Mouse (Mus musculus) heart, embryonic 15.5 days (tissue): ENCODE results near the gene Blvrb. TPM values are rescaled to one million over a fixed set of nuclear protein-coding genes. Genes with fewer than 3 reads are reported as not detected.

Experiments
- ATAC-seq: fragments of 200-750 bp; cut with Nextera tagmentation; replicated peaks from 2 replicates; pipeline ENCODE4 v1.8.0; 2017; ENCODE audit warnings: low read depth, moderate TSS enrichment; ENCODE audit not compliant: insufficient number of reproducible peaks, insufficient read depth, low FRiP score
- H3K27ac ChIP-seq: fragments of 300-500 bp; sonication (generic); 2 replicates; pipeline ENCODE4 v1.5.1; 2015; ENCODE audit warnings: mild to moderate bottlenecking, inconsistent platforms
- H3K27me3 ChIP-seq: fragments of 300-500 bp; sonication (generic); 2 replicates; pipeline ENCODE4 v1.6.1; 2015; ENCODE audit warnings: inconsistent platforms
- H3K36me3 ChIP-seq: fragments of 300-500 bp; sonication (generic); 2 replicates; pipeline ENCODE4 v1.6.1; 2015; ENCODE audit warnings: mild to moderate bottlenecking, inconsistent platforms
- H3K4me1 ChIP-seq: fragments of 300-500 bp; sonication (generic); replicated peaks from 2 replicates; pipeline ENCODE4 v1.6.1; 2015; ENCODE audit warnings: inconsistent platforms
- H3K4me2 ChIP-seq: fragments of 300-500 bp; sonication (generic); 2 replicates; pipeline ENCODE4 v1.6.1; 2015; ENCODE audit warnings: inconsistent platforms, mild to moderate bottlenecking, moderate library complexity
- H3K4me3 ChIP-seq: fragments of 300-500 bp; sonication (generic); 2 replicates; pipeline ENCODE4 v1.5.1; 2015; ENCODE audit warnings: mild to moderate bottlenecking, inconsistent platforms
- H3K9ac ChIP-seq: fragments of 300-500 bp; sonication (generic); 2 replicates; pipeline ENCODE4 v1.6.1; 2015; ENCODE audit warnings: mild to moderate bottlenecking, inconsistent platforms
- H3K9me3 ChIP-seq: fragments of 300-500 bp; sonication (generic); replicated peaks from 2 replicates; pipeline ENCODE4 v1.6.1; 2016; ENCODE audit warnings: inconsistent platforms
- WGBS: fragments of 180-500 bp; shearing (Covaris S2); methylation state at CpG from one replicate; pipeline ENCODE4 v1.1.7; 2015; ENCODE audit warnings: mixed read lengths; 5-methylcytosine and 5-hydroxymethylcytosine counted together
- polyA plus RNA-seq: library from polyadenylated mRNA; unstranded; fragments of >200 nt; fragmentation: Nextera tagmentation; extraction: Ambion mirVana; gene quantifications from 2 replicates; pipeline ENCODE4 v1.2.1, GENCODE M21; 2015

Gene Blvrb
- 51.4 and 67.5 TPM in 2 replicates for polyA plus RNA-seq

DNA sequence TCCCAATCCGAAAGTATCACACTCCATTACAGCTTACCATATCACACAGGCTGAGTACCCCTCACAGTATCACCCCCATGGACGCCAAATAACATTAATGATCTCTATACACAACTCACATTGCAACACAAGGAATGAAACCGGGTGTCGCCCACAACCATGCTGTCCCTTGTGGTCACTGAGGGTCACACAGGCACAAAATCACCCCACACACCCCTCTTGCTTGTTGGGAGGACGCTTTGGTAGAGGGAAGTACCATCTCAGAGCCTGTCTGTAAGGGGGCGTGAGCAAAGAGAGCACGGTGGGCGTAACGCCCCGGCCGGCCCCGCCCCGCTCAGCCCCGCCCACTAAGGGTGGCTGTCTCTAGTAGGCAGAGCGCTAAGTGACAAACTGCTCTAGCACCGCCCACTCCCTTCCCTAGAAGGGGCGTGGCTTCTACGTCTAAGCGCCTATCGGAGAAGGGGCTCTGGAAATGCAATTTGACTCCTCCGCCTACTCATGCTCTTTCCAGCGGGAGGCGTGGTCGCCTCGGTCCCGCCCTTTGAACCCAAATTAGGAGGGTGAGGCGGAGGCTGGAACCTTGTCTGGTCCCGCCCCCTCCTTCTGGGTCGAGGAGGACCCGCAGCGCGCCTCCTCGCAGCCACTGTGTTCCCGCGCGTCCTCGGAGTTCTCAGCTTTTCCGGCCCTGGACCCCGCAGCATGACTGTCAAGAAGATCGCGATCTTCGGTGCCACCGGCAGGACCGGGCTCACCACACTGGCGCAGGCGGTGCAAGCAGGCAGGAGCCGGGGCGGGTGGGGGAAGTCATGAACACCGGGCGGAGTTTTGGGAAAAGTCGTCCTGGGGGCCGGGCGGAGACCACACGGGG, at the start of gene Blvrb, which contains the start of gene Sptbn4:
Gene Blvrb, plus strand, starts transcription at position 560 of the 868 bp plus-strand sequence.
Gene Sptbn4, minus strand, starts transcription at position 268 of the 868 bp plus-strand sequence.
- 1% methylated on average over 53 of the region's 54 CpGs for WGBS
- Histone ChIP-seq H3K9ac (peak within 1 kb of the TSS; percentile 64), H3K4me1 (peaks cover 21% of the 10 kb centered on the region), H3K27ac (peak within 1 kb of the TSS; percentile 62), H3K36me3 (no peaks in the 10 kb centered on the region), H3K4me2 (peak within 1 kb of the TSS; percentile 96), H3K9me3 (no peaks in the 10 kb centered on the region), H3K4me3 (peak within 1 kb of the TSS; percentile 67), H3K27me3 (peaks cover 26% of the 10 kb centered on the region)
- peak; percentile 93 for ATAC-seq

DNA sequence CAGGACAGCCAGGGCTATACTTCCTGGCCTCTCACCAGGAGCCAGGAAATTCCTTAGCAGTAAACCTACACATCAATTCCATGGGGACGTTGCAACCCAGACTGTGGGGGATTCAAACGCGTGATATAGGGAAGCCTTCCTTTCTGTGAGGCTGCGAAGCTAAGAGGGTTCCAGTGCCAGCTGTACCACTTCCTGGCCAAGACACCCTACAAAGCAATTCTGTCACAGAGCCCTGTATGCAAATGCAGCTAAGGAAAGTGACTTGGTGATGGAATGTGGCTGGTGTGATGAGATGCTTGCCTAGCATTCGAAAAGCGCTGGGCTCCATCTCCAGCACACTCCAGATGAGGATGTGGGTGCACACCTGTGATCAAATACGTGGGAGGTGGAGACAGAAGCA, 47.2 kb upstream of the Blvrb start:
- Histone ChIP-seq H3K27me3 (peaks cover 92% of the 10 kb centered on the region), H3K27ac (no peak overlapping the region), H3K4me2 (no peak overlapping the region), H3K4me3 (no peak overlapping the region), H3K4me1 (peaks cover 18% of the 10 kb centered on the region; the same call in 1 of the 2 replicates), H3K36me3 (no peaks in the 10 kb centered on the region), H3K9ac (no peak overlapping the region), H3K9me3 (peaks cover 6% of the 10 kb centered on the region; the same call in 1 of the 2 replicates)
- no peak for ATAC-seq
- 65% methylated on average over 7 of the region's 7 CpGs for WGBS

DNA sequence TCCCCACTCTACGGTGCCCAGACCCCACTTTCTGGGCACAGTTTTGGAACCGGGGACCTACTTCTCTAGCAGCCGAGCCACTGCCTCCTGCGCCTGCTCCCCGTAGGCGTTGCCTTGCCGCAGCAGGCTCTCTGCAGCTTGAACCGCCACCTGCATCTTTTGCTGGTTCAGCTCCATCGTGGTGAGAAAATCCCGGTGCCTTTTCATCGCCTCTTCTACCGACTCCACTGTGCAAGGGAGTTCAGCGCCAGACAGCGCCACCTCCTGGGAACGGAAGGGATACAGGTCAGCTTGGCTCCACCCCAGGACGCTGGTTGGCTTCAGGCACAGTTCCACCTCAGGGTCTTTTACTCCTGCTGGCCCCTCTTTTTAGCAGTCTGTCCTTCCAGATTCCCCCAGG, 45.1 kb upstream of the Blvrb start:
- Histone ChIP-seq H3K9ac (no peak overlapping the region), H3K4me1 (0 out of 2 replicates have a peak, but pooled peaks cover 5% of the 10 kb centered on the region), H3K9me3 (peaks cover 6% of the 10 kb centered on the region; the same call in 1 of the 2 replicates), H3K27me3 (peaks cover 92% of the 10 kb centered on the region), H3K4me2 (no peak overlapping the region), H3K27ac (no peak overlapping the region), H3K36me3 (no peaks in the 10 kb centered on the region), H3K4me3 (no peak overlapping the region)
- 10% methylated on average over 16 of the region's 16 CpGs for WGBS
- ATAC-seq = no peak

DNA sequence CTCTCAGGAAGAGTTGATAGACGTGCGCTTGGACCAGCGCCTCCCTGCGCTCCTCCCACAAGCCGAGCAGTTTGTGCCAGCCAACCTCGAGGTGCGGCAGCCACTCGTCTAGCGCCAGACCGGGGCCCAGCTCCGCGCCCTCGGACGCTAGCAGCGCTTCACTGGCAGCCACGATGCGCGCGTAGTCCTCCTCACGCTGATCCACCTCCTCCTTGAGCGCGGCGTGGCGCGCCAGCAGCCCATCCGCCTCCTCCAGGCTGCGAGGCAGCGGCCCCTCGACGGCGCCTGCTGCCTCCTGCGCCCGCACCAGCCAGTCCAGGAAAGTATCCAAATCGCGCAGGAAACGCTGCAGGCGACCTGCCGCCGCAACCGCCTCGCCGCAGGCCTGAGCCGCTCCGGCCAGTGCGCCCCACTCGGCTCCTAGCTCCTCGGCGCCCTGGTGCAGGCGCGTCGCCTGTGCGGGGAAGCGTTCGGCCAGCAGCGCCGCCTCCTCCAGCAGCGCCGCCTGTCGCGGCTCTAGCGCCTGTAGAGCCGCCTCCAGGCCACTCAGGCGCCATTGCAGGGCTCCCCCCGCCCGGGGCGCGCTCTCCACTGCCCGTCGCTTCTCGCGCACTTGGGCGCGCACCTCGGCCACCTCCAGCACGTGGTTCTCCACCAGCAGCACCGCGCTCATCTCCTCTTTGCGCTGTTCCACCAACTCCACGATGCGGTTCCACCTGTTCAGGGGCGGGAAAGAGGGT, 43.4 kb upstream of the Blvrb start:
- no peak overlapping the region for H3K9ac ChIP-seq
- WGBS = 5% methylated on average over 81 of the region's 81 CpGs
- no peak overlapping the region for H3K27ac ChIP-seq
- ATAC-seq = no peak
- H3K4me2 ChIP-seq = 0 out of 2 replicates have a peak overlapping the region, but pooled peaks have one; percentile 0
- H3K27me3 ChIP-seq = peaks cover 96% of the 10 kb centered on the region
- no peaks in the 10 kb centered on the region for H3K36me3 ChIP-seq
- H3K4me1 ChIP-seq = peaks cover 16% of the 10 kb centered on the region
- H3K9me3 ChIP-seq = peaks cover 6% of the 10 kb centered on the region; the same call in 1 of the 2 replicates
- 0 out of 2 replicates have a peak overlapping the region, but pooled peaks have one; percentile 23 for H3K4me3 ChIP-seq

DNA sequence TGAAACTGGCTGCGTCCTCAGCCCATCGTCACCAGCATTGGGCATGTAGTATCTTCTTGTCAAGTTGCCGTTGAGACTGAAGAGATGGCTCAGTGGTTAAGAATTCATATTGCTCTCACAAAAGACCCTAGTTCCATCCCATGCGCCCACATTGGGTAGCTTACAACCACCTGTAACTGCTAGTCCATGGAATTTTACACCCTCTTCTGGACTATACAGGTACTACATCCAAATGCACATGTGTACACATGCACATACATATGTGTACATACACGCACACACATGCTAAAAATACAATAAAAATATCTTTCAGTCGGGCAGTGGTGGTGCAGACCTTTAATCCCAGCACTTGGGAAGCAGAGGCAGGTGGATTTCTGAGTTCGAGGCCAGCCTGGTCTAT, 41.3 kb upstream of the Blvrb start:
- H3K27ac ChIP-seq = no peak overlapping the region
- peaks cover 90% of the 10 kb centered on the region for H3K27me3 ChIP-seq
- H3K9me3 ChIP-seq = peaks cover 6% of the 10 kb centered on the region; the same call in 1 of the 2 replicates
- H3K4me3 ChIP-seq = no peak overlapping the region
- no peaks in the 10 kb centered on the region for H3K36me3 ChIP-seq
- no peak overlapping the region for H3K4me2 ChIP-seq
- peaks cover 16% of the 10 kb centered on the region for H3K4me1 ChIP-seq
- WGBS = 82% methylated on average over 7 of the region's 7 CpGs
- no peak for ATAC-seq
- no peak overlapping the region for H3K9ac ChIP-seq

DNA sequence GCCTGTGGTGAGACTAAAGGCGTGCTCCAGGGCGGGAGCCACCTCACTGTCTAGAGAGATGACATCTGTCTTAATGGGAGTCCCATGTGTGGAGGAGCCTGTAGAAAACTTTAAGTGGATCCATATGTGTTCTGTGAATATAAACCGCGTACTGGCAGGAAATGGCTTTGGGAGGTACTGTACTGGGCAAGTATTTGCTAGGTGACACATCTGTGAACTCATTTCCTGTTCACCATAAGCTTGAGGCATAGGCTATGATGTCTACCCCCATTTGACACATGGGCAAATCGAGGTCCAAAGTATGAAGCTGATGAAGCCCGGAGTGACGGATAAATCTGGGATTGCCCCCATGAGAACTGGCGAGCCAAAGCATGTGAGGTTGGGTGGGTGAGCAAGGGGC, 40.0 kb upstream of the Blvrb start:
- Histone ChIP-seq H3K9ac (no peak overlapping the region), H3K27ac (no peak overlapping the region), H3K4me1 (peaks cover 16% of the 10 kb centered on the region), H3K4me2 (0 out of 2 replicates have a peak overlapping the region, but pooled peaks have one; percentile 87), H3K27me3 (peaks cover 77% of the 10 kb centered on the region), H3K36me3 (no peaks in the 10 kb centered on the region), H3K4me3 (peak overlapping the region; percentile 53), H3K9me3 (peaks cover 6% of the 10 kb centered on the region; the same call in 1 of the 2 replicates)
- ATAC-seq = no peak
- 52% methylated on average over 8 of the region's 8 CpGs for WGBS

DNA sequence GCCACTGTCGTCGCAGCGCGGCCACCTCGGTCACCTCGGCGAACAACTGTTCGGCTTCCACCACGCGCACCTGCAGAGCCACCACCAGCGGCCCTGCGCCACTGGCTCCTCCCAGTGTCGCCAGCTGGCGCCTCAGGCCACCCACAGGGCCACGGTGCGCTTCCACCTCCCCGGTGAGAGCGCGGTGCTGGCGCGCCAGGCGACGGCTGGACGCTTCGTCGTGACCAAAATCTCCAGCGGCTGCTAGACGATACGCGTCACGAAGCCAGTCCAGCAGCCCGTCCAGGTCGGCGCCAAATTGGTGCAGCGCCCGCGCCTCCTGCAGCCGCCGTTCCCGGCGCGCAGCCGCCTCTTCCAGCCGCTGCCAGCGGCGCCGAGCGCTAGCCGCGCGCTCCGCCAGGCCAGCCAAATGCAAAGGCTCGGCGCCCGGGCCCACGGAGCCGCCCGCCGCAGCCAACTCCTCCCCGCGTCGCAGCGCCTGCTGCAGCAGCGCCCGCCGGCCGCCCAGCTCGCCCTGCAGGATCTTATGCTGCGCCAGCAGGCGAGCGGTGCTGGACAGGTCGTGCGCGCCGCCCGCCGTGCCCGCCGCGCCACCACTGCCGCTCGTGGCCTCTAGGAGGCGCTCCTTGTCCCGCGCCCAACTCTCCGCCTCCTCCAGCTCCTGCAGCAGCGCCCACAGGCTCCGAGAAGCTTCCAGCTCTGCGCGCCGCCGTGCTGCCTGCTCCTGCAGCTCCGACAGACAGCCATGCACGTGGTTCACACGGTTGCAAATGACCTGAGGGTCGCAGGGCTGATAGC, 39.2 kb upstream of the Blvrb start:
- Histone ChIP-seq H3K4me1 (peaks cover 16% of the 10 kb centered on the region), H3K36me3 (no peaks in the 10 kb centered on the region), H3K27me3 (peaks cover 69% of the 10 kb centered on the region), H3K4me2 (peak overlapping the region; percentile 87), H3K27ac (no peak overlapping the region), H3K9ac (peak overlapping the region; percentile 6; the same call in 1 of the 2 replicates), H3K9me3 (peaks cover under 1% of the 10 kb centered on the region; the same call in 1 of the 2 replicates), H3K4me3 (peak overlapping the region; percentile 53)
- WGBS = under 1% methylated on average over 96 of the region's 96 CpGs
- ATAC-seq = peak; percentile 48; the same call in 1 of the 2 replicates

DNA sequence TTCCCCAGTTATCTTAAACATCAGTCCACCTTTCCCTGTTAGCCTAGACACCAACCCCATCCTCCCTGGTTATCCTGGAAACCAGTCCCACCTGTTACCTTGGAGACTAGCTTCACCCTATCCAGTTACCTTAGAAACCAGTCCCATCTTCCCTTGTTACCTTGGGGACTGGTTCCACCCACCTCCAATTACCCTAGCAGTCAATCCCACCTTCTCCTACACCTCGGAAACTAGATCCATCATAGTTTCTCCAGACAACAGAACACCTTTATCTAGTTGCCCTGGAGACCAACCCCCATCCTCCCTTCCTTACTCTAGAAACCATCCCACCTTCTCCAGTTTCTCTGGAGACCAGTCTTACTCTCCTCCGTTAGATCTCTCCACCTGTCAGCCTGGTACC, 30.6 kb upstream of the Blvrb start:
- no peaks in the 10 kb centered on the region for H3K36me3 ChIP-seq
- no peak overlapping the region for H3K9ac ChIP-seq
- no peaks in the 10 kb centered on the region; the same call in 1 of the 2 replicates for H3K27me3 ChIP-seq
- WGBS = 65% methylated on average over 2 of the region's 2 CpGs
- H3K27ac ChIP-seq = no peak overlapping the region
- H3K4me1 ChIP-seq = no peaks in the 10 kb centered on the region
- H3K4me3 ChIP-seq = no peak overlapping the region
- no peaks in the 10 kb centered on the region for H3K9me3 ChIP-seq
- H3K4me2 ChIP-seq = no peak overlapping the region
- no peak for ATAC-seq

DNA sequence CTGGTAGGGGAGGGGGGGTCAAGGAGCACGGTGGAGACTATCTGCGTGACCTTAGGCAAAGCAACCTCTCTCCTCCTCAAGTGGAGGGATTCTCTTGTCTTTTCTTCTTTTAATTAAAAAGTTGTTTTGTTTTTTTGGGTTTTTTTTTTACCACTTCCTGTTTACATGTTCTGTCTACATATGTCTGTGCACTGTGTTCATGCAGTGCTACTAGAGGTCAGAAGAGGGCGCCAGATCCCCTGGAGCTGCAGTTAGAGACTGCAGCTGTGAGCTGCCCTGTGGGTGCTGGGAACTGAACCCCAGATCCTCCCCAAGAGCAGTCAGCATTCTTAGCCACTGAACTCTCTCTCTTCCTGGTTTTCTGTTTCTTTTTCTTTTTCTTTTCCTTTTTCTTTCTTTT, 28.7 kb upstream of the Blvrb start:
- Histone ChIP-seq H3K4me2 (no peak overlapping the region), H3K27ac (no peak overlapping the region), H3K4me3 (no peak overlapping the region), H3K4me1 (no peaks in the 10 kb centered on the region), H3K9me3 (no peaks in the 10 kb centered on the region), H3K27me3 (peaks cover 5% of the 10 kb centered on the region), H3K9ac (no peak overlapping the region), H3K36me3 (no peaks in the 10 kb centered on the region)
- 63% methylated on average over 3 of the region's 3 CpGs for WGBS
- ATAC-seq = no peak

DNA sequence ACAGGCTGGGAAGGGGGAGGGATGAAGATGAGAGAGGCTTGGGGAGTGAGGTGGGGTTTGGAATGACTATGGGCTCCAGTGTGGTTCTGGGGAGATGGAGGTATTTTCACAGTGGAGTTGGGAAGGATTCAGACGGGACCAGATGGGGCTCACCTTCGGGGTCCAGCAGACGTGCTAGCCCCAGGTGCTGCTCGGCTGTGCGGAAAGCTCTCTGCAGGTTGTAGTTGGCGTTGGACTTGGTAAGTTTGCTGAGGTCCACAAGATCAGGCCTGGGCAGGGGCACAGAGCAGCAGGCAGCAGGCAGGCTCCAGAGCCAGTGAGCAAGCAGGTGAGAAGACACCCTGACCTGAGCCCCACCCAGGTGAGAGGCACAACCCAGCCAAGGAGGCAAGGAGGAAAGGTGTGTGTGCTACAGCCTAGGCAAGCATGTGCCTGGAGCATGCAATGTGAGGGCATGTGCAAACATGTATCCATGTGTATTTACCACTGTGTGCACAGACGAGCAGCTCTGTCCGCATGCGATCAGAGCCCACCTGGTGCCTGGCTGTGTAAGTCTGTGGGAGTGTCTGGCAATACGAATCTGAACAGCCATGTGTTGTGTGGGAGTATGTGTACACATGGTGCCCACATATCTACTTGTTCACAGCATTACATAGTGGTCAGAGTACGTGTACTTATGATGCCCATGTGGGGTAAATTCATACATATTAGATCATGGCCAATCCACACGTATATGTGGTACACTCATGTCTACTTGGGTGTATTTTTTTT, 24.0 kb upstream of the Blvrb start:
- Histone ChIP-seq H3K27me3 (peaks cover 5% of the 10 kb centered on the region), H3K4me2 (no peak overlapping the region), H3K4me3 (no peak overlapping the region), H3K27ac (no peak overlapping the region), H3K9me3 (no peaks in the 10 kb centered on the region), H3K36me3 (no peaks in the 10 kb centered on the region), H3K4me1 (no peaks in the 10 kb centered on the region), H3K9ac (no peak overlapping the region)
- 77% methylated on average over 12 of the region's 12 CpGs for WGBS
- ATAC-seq = no peak
